Mouse (Mus musculus) kidney, postnatal 10 days (tissue): Measurements from ENCODE around the gene Ankfn1.

Experiments
- DNase-seq: peaks from one replicate; pipeline ENCODE4 v3.0.0; 2021; ENCODE audit warnings: mixed read lengths

The Ankfn1 gene

DNA sequence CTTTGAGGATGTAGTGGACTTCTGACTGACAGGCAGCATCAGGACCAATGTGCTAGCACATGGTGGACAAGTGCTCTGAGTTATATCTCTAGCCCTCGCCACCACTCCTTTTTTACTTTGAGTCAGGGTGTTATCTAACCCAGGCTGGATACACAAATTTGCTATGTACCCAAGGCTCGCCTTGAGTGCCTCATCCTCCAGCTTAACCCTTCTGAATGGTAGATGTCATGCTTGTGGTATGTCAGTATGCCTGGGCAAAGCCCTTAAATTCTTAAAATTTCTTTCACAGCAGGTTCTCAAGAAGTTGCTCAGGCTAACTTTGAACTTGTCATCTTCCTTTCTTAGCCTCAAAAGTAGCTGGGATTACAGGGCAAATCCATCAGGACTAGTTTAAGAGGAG lies 421.0 kb downstream of the Ankfn1 start:
- no peak for DNase-seq

DNA sequence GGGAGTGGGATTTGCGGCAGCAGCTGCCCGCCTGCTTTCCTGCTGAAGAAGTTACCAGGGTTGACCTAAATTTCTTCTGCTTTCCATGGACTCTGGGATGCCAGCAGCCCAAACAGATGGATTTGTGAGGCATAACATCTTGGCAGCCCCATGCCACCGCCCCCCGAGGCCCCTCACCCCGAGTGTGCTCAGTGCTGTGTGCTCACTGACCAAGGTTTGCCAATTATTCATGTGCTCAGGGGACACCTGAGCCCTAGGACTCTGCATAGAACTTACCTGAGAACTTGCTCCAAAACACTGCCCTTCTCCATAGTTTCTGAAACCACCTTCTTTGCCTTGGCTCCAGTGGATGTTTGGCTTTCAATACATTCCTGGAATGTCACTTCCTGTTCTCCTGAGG lies 421.4 kb downstream of the Ankfn1 start:
- no peak for DNase-seq

DNA sequence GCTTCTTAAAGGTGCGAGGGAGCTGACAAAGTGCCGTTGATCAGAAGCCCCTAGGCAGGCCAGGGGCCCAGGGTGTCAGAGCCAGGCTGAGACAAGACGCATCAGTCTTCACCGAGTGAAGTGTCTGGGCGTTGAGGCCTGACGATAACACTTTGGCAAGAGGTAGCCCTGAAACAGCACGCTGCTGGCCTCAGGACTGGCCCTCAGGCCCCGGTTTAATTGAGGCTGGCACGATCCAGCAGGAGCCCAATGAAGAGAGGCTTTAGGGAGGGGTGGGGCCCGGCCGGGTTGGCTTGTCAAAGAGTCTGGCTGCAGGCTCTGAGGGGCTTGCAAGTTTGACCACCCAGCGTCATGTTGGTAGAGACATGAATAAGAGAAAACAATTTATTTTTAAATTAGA lies 437.2 kb downstream of the Ankfn1 start:
- no peak for DNase-seq
